Mouse (Mus musculus) testis, adult 2 months (tissue): ENCODE results near the gene Tubb3. TPM values are rescaled to one million over a fixed set of nuclear protein-coding genes. Genes with fewer than 3 reads are reported as not detected.
"Not testable (repeated sequence)": the region's sequence is repeated elsewhere in the genome, so short reads cannot be mapped to it uniquely, and the experiment has no call there.

ENCODE experiments used
- H3K27ac ChIP-seq: fragments of 200-500 bp; 2 replicates; pipeline ENCODE4 v1.5.1; 2012; ENCODE audit warnings: low read depth, low read length; ENCODE audit not compliant: control insufficient read depth, insufficient read depth
- H3K27me3 ChIP-seq: fragments of 200-500 bp; 2 replicates; pipeline ENCODE4 v1.6.1; 2012; ENCODE audit warnings: mild to moderate bottlenecking, low read length, moderate library complexity; ENCODE audit not compliant: control insufficient read depth, insufficient read depth
- H3K36me3 ChIP-seq: fragments of 200-500 bp; 2 replicates; pipeline ENCODE4 v1.6.1; 2012; ENCODE audit warnings: mild to moderate bottlenecking, low read length; ENCODE audit not compliant: control insufficient read depth, insufficient read depth
- H3K4me1 ChIP-seq: fragments of 200-500 bp; 2 replicates; pipeline ENCODE4 v1.6.1; 2012; ENCODE audit warnings: low read length; ENCODE audit not compliant: control insufficient read depth, insufficient read depth
- H3K4me3 ChIP-seq: fragments of 200-500 bp; 2 replicates; pipeline ENCODE4 v1.5.1; 2012; ENCODE audit warnings: low read depth, mild to moderate bottlenecking, low read length, moderate library complexity, mixed read lengths; ENCODE audit not compliant: control insufficient read depth
- CTCF ChIP-seq: fragments of 200-500 bp; IDR thresholded peaks from 2 replicates; pipeline ENCODE4 v1.5.1; 2012; ENCODE audit warnings: low read depth, mild to moderate bottlenecking, inconsistent platforms, low read length, moderate library complexity; ENCODE audit not compliant: control insufficient read depth, insufficient read depth, insufficient replicate concordance
- POLR2A ChIP-seq: fragments of 200-500 bp; IDR thresholded peaks from 2 replicates; pipeline ENCODE4 v1.6.1; 2012; ENCODE audit warnings: low read depth, mild to moderate bottlenecking, inconsistent platforms, low read length, moderate library complexity; ENCODE audit not compliant: control insufficient read depth
- polyA plus RNA-seq: library from polyadenylated mRNA; depleted of rRNA; stranded (reverse); fragments of >200 nt; gene quantifications from 2 replicates; pipeline ENCODE4 v1.2.3, GENCODE M21; 2012

The Tubb3 gene
- polyA plus RNA-seq, 1 experiment = 48.7 TPM

DNA sequence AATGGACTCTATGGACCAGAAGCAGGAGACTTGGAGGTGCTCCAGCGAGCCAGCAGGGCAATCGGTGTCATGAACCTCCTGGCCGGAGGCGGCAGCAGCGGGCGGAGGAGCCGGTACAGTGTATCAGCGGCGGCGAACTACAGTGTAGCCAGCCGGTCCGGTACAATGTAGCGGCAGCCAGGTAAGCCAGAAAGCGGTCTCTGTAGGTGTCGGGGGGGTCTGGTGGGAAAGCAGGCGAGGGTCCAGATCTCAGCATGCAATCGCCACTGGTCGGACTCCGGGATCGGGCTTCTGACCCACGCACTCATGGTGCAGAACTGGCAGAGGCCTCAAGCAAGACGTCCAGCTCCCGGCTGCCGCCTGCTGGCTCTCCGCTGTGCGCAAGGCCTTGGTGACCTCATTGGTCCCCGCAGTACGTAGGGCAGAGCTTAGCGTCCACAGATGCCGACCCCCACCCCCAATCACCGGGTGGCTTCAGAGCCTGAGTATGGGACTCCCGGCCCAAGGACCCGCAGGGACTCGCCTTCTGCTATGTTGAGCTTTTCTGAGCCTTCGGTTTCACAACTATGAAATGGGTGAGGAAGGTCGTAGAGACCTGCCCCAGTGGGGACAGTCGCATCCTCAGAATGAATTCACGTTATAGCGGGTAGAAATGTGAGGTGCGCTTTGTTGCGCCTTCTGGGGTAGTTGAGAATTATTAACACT is 31.8 kb downstream of the Tubb3 start:
- Histone ChIP-seq H3K27me3 (no peaks in the 10 kb centered on the region), H3K36me3 (no peaks in the 10 kb centered on the region), H3K4me3 (peak overlapping the region; percentile 94), H3K4me1 (peaks cover 12% of the 10 kb centered on the region), H3K27ac (peak overlapping the region; percentile 91)
- TF ChIP-seq POLR2A (peak; percentile 34), CTCF (peak; percentile 56)

DNA sequence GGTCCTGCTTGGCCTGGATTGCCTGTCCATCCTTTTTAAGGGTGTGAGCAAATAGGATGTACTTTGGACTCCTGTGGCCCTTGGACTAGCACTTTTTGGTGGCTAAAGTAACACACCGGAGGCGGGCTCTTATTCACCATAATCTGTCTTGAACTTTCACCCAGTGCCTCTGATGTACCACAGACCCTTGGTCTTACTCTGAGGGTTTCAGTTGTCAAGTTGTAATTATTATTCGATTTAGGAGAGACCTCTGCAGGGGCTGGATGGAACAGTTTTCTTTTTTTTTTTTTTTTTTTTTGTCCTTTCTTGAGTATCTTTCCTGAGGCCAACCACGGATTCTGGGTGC is 32.3 kb downstream of the Tubb3 start:
- Histone ChIP-seq H3K27ac (no peak overlapping the region), H3K4me1 (peaks cover 12% of the 10 kb centered on the region), H3K27me3 (no peaks in the 10 kb centered on the region), H3K4me3 (peak overlapping the region; percentile 94), H3K36me3 (no peaks in the 10 kb centered on the region)
- TF ChIP-seq POLR2A (no peak), CTCF (no peak)

DNA sequence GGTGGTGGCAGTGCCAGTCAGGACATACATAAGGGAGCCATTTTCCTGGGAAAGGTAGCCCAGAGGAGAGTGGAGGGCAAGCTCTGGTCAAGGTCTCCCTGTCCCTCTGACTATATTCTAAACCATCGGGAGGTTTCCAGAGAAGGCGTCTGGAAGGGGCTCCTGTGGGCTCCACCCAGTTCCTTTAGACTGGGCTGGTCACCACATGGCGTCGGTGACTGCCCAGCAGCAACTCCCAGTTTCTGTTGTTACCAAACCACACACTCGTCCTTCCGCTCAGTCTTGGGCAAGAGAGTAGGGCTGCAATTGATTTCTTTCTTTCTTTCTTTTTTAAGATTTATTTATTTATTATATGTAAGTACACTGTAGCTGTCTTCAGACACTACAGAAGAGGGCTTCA is 32.9 kb downstream of the Tubb3 start:
- Histone ChIP-seq H3K4me3 (no peak overlapping the region), H3K27ac (no peak overlapping the region), H3K36me3 (no peaks in the 10 kb centered on the region), H3K27me3 (no peaks in the 10 kb centered on the region), H3K4me1 (peaks cover 12% of the 10 kb centered on the region)
- TF ChIP-seq POLR2A (no peak), CTCF (no peak)

DNA sequence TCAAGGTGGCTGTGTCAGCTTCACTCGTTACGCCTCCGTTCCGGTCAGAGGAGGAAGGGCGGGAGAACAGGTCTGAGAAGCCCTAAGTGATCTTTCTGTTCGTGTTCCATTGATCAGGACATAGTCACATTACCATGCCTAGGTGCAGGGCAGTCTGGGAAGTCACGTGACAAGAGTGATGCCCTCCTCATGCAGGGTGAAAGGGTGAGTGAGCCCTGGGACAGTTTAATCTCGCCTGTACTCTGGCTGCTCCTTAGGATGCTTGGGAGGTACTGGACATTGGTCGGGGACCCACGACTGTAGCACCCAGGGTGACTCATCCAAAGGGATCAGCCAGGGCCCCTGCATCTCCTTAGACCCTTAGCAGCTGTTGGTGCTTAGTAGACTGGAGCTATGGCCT is 34.8 kb downstream of the Tubb3 start:
- no peak for TF ChIP-seq POLR2A
- no peak for TF ChIP-seq CTCF
- H3K4me1 ChIP-seq = peaks cover 12% of the 10 kb centered on the region
- no peaks in the 10 kb centered on the region for H3K27me3 ChIP-seq
- H3K36me3 ChIP-seq = no peaks in the 10 kb centered on the region
- H3K27ac ChIP-seq = no peak overlapping the region
- H3K4me3 ChIP-seq = no peak overlapping the region

DNA sequence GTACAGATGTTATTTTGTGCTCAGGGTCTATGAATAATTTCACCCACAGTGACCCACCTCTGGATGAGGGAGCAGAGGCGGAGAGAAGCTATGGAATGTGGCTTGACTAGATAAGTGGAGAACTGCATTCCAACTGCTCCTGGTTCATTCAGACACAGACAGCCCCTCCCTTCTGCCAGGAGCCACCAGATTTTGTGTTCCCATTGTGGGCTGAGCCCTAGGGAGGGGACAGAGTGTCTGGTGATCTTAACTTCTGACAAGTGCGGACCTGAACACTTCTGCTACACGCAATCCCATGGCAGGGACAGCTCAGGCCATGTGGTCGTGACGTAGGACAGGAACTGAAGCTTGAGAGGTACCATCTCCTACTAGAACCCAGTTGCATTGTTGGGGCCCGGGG is 35.6 kb downstream of the Tubb3 start:
- Histone ChIP-seq H3K4me1 (peaks cover 12% of the 10 kb centered on the region), H3K27ac (no peak overlapping the region), H3K4me3 (no peak overlapping the region), H3K27me3 (no peaks in the 10 kb centered on the region), H3K36me3 (no peaks in the 10 kb centered on the region)
- no peak for TF ChIP-seq CTCF
- no peak for TF ChIP-seq POLR2A

DNA sequence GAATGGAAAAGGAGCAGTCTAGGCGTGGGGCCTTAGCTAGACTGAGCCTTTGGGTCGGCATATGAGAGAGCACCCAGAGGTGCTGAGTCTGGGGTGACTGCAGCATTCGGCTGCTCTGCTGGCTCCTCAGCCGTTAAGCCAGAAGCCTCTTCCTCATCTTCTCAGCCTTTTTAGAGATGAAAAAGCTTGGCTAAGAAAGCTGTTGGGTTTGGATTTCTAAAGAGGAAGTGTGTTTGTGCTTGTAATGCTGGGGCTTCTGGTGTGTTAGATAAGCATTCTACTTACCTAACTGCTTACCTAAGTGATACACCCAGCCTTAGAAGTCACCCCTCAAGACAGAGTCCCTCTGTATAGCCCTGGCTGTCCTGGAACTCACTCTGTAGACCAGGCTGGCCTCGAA is 39.6 kb downstream of the Tubb3 start:
- Histone ChIP-seq H3K4me1 (no peaks in the 10 kb centered on the region; the same call in 1 of the 2 replicates), H3K36me3 (no peaks in the 10 kb centered on the region), H3K4me3 (no peak overlapping the region), H3K27me3 (no peaks in the 10 kb centered on the region), H3K27ac (no peak overlapping the region)
- no peak for TF ChIP-seq CTCF
- no peak for TF ChIP-seq POLR2A

DNA sequence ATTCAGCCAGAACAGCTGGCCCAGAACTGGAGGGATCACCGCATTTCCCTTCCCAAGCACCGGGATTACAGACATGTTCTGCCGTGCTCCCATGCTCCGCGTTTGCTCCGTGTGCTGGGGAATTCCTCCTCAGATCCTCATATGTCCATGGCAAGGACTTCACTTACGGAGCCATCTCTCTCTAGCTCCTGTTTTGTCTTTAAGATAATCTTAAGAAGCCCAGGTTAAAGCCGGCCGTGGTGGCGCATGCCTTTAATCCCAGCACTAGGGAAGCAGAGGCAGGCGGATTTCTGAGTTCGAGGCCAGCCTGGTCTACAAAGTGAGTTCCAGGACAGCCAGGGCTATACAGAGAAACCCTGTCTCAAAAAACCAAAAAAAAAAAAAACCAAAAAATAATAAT is 40.5 kb downstream of the Tubb3 start:
- not testable (repeated sequence) for H3K36me3 ChIP-seq, H3K27ac ChIP-seq, H3K4me3 ChIP-seq, H3K4me1 ChIP-seq, H3K27me3 ChIP-seq

DNA sequence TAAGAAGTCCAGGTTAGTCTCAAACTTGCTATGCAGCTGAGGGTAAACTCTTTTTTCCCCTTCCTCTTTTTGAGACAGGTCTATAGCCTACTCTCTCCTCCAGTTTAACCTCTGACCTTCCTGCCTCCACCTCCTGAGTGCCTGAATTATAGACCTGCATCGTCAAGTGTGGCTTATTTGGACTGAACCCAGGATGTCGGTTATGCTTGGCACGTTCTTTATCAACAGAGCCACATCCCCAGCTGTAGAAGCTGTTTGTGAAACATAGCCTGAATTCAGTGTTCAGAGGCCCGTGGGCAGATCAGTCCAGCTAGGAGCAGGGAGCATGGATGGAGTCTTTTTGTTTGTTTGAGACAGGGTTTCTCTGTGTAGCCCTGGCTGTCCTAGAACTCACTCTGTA is 40.9 kb downstream of the Tubb3 start:
- Histone ChIP-seq H3K27me3 (no peaks in the 10 kb centered on the region), H3K4me3 (no peak overlapping the region), H3K36me3 (no peaks in the 10 kb centered on the region), H3K27ac (no peak overlapping the region), H3K4me1 (no peaks in the 10 kb centered on the region)
- TF ChIP-seq POLR2A = no peak
- TF ChIP-seq CTCF = no peak
